Mouse (Mus musculus) macrophage (primary cell): Measurements from ENCODE around the gene Cep95. TPM values are rescaled to one million over a fixed set of nuclear protein-coding genes. Genes with fewer than 3 reads are reported as not detected.

Source experiments
- H3K27ac ChIP-seq: fragments of 350-480 bp; formaldehyde crosslinking; 2 replicates; pipeline ENCODE4 v1.9.0; 2021
- H3K36me3 ChIP-seq: fragments of 350-480 bp; formaldehyde crosslinking; 2 replicates; pipeline ENCODE4 v1.9.0; 2021; ENCODE audit errors: inconsistent target
- H3K4me3 ChIP-seq: fragments of 350-480 bp; formaldehyde crosslinking; 2 replicates; pipeline ENCODE4 v1.9.0; 2021; ENCODE audit errors: inconsistent target
- H3K79me2 ChIP-seq: fragments of 350-480 bp; formaldehyde crosslinking; 2 replicates; pipeline ENCODE4 v1.9.0; 2021; ENCODE audit errors: inconsistent target
- WGBS: methylation state at CpG from one replicate; pipeline ENCODE4 v1.1.7; 2026; ENCODE audit warnings: inconsistent platforms; ENCODE audit not compliant: missing documents; 5-methylcytosine and 5-hydroxymethylcytosine counted together
- polyA plus RNA-seq: library from polyadenylated mRNA; stranded (reverse); fragments of 250-400 nt; gene quantifications from 3 replicates; pipeline ENCODE4 v1.2.4, GENCODE M21; 2018; ENCODE audit warnings: inconsistent platforms

Cep95 gene
- polyA plus RNA-seq, 1 experiment from 2014 or later: 17.1 TPM

DNA sequence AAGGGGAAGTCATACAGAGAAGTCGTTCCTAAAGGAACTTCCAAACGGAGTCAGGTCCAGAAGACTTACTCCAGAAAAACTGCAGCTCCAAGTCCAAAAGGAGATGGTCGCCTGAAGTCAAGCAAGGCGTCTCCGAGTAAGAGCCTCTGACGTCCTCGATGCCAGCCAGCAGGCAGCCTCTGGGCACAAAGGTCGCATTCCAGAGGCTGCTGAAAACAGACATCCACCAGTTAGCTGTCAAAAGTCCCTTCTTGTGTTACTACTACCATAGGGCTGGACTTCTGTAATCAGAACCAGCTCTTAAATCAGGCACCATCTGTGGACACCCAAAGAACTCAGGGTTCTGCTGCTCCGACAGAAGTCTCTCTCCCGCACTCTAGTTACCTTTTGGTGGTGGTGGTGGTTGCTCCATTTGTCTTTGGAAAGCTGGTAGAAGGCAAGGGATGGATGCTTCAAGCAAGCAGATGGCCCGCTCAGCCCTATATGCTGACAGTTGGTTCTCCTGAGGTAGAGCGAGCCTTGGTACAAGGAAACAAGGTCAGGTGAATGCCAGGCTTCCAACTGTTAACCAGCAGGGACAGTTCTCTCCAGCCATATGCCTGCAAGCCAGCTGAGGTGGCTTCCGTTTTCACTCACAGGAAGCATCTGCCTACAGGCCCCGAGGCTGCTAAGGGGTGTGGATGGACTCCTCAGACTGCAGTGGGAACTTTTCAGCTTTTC lies 25.7 kb downstream of the Cep95 start:
- Histone ChIP-seq H3K27ac (no peak overlapping the region), H3K36me3 (peaks cover 48% of the 10 kb centered on the region; the same call in 1 of the 2 replicates)
- WGBS: 86% methylated on average over 14 of the region's 14 CpGs

DNA sequence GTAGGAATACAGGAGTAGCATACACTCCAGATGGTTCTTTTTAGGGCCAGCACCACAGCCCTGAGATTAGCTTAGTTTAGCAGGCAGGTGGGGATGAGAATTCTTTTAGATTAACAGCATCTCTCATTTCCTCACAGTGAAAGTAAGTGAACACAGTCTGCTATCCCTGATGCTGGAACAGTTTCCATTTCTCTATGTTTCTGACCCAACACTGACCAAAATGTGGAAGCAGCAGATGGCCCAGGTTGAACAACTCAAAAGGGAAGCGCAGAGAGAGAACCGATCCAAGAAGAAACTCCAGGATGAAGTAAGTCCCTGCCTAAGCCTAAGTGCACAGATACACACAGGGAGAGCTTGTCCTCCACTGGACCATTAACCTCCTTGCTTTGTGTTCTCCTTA lies 26.3 kb downstream of the Cep95 start:
- Histone ChIP-seq H3K79me2 (no peaks in the 10 kb centered on the region), H3K36me3 (peaks cover 43% of the 10 kb centered on the region; the same call in 1 of the 2 replicates), H3K27ac (no peak overlapping the region), H3K4me3 (no peak overlapping the region)
- WGBS: 87% methylated on average over 2 of the region's 2 CpGs

More for the DNA sequence above, 25.7 kb downstream of the Cep95 start:
- no peaks in the 10 kb centered on the region for H3K79me2 ChIP-seq
- no peak overlapping the region for H3K4me3 ChIP-seq

- WGBS: 97% methylated on average over 2 of the region's 2 CpGs
- H3K79me2 ChIP-seq: no peaks in the 10 kb centered on the region
- H3K27ac ChIP-seq: no peak overlapping the region
- no peak overlapping the region for H3K4me3 ChIP-seq
- peaks cover 39% of the 10 kb centered on the region; the same call in 1 of the 2 replicates for H3K36me3 ChIP-seq
These were observed 26.7 kb downstream of the Cep95 start for GRCm38 (mm10) chr11:106815761-106816160.

DNA sequence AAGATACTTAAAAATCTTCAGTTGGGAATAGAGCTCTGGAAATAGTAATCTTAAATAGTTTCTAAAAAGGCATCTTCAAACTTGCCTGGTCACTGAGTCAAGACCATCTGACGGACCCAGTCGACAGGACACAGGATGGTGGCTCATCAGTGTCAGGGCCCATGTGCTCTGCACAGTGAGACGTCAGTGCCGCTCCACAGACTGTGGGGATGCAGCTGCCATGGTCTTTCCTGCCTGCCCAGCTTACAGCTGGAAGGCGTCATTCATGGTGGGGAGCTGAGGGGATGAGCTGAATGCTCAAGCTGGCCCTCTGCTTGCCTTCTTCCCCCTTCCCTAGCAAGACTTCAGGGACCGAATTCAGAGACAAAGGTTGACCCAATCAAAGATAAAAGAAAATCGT lies 27.3 kb downstream of the Cep95 start:
- Histone ChIP-seq H3K36me3 (peaks cover 34% of the 10 kb centered on the region; the same call in 1 of the 2 replicates), H3K27ac (no peak overlapping the region), H3K79me2 (no peaks in the 10 kb centered on the region), H3K4me3 (no peak overlapping the region)
- 93% methylated on average over 7 of the region's 7 CpGs for WGBS

GRCm38 (mm10) chr11:106817156-106817555 lies 28.1 kb downstream of the Cep95 start:
- WGBS: 91% methylated on average over 3 of the region's 3 CpGs
- H3K27ac ChIP-seq: no peak overlapping the region

GRCm38 (mm10) chr11:106817808-106818207 lies 28.8 kb downstream of the Cep95 start:
- Histone ChIP-seq H3K27ac (no peak overlapping the region), H3K4me3 (no peak overlapping the region), H3K36me3 (peaks cover 20% of the 10 kb centered on the region; the same call in 1 of the 2 replicates), H3K79me2 (no peaks in the 10 kb centered on the region)
- WGBS: 94% methylated on average over 6 of the region's 6 CpGs

More at GRCm38 (mm10) chr11:106817156-106817555, 28.1 kb downstream of the Cep95 start:
- H3K36me3 ChIP-seq: peaks cover 26% of the 10 kb centered on the region; the same call in 1 of the 2 replicates
- H3K4me3 ChIP-seq: no peak overlapping the region
- H3K79me2 ChIP-seq: no peaks in the 10 kb centered on the region

DNA sequence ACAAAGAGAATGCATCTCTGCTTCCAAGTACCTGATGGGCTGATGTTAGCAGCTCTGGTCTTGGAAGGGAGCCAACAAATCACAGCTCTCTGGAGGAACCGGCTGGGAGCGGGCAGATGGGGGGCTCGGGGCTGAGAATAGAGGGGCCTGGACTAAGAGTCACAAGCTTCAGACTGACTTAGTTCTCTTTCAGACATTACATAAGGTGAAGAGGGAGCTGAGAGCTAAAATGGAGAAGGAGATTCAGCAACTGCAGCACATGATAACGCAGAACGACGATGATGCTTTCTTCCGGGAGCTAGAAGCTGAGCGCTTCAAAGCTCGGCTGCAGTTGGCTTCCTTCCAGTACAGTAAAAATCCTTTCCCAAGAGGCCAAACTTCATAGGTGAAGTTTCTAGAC lies 29.3 kb downstream of the Cep95 start:
- Histone ChIP-seq H3K79me2 (no peaks in the 10 kb centered on the region), H3K4me3 (no peak overlapping the region), H3K27ac (peak overlapping the region; percentile 93), H3K36me3 (peaks cover 20% of the 10 kb centered on the region; the same call in 1 of the 2 replicates)
- WGBS: 74% methylated on average over 9 of the region's 9 CpGs

DNA sequence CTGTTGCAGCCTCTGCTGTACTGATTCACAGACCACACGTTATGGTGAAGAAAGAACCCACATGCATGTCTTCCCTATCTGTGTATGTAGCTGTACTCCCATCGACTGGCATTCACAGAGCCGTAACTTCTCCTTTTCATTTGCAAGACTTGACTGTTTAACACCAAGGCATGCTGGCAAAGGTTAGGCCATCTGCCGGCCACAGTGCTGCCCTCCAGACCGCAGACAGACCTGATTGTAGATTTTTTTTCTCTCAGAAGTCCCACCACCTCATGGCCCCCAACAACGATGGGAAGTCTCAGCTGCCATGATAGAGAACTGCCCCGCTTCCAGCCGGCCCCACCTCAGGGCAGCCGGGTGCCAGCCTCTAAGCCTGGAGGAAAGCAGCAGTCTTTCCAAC lies 30.5 kb downstream of the Cep95 start:
- peak overlapping the region; percentile 93 for H3K27ac ChIP-seq
- WGBS: 30% methylated on average over 9 of the region's 9 CpGs
- H3K36me3 ChIP-seq: peaks cover 16% of the 10 kb centered on the region; the same call in 1 of the 2 replicates
- H3K79me2 ChIP-seq: no peaks in the 10 kb centered on the region
- no peak overlapping the region for H3K4me3 ChIP-seq

DNA sequence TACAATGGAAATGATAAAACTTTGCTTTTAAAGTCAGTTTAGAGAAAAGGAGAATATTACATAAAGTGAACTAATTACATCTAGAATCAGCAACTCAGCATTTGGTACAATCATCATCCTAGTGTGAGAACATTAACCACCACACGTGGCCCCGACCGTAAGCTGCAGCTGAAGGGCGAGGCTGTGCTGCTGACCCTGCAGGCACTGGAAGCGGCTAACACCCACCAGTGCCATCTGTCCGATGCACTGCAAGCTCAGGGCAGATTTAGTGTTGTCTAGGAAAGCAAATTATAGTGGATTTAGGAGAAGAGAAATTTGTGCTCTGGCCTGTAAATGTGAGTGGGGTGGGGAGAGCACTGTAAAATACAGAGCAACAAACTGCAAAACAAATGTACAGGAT lies 31.2 kb downstream of the Cep95 start:
- Histone ChIP-seq H3K4me3 (no peak overlapping the region), H3K36me3 (peaks cover 19% of the 10 kb centered on the region; the same call in 1 of the 2 replicates), H3K27ac (peak overlapping the region; percentile 93), H3K79me2 (no peaks in the 10 kb centered on the region)
- 81% methylated on average over 6 of the region's 6 CpGs for WGBS

- H3K27ac ChIP-seq: peak overlapping the region; percentile 93
- WGBS: 19% methylated on average over 4 of the region's 4 CpGs
- H3K36me3 ChIP-seq: peaks cover 19% of the 10 kb centered on the region; the same call in 1 of the 2 replicates
- no peak overlapping the region for H3K4me3 ChIP-seq
- no peaks in the 10 kb centered on the region for H3K79me2 ChIP-seq
These were observed 31.9 kb downstream of the Cep95 start for GRCm38 (mm10) chr11:106820972-106821371.

DNA sequence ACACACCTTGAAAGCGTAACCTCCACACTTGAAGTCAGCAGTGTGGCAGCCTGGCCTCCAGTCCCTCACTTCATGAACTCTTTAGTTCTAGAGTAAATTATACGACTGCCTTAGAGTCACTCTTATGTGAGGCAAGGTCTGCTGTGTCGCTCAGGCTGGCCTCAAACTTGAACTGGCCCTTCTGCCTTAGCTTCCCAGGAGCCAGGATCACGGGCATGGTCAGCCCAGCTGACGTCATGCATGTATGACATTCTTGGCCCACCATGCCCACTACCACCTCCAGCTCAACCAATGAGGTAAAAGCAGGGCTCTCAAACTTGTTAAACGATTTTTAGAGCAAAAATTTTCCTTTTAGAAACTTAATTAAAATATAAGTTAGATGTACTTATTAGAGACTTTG lies 32.3 kb downstream of the Cep95 start:
- 94% methylated on average over 6 of the region's 6 CpGs for WGBS
- H3K79me2 ChIP-seq: no peaks in the 10 kb centered on the region
- no peak overlapping the region for H3K4me3 ChIP-seq
- peaks cover 15% of the 10 kb centered on the region; the same call in 1 of the 2 replicates for H3K36me3 ChIP-seq
- H3K27ac ChIP-seq: peak overlapping the region; percentile 93

GRCm38 (mm10) chr11:106822491-106822890 lies 33.4 kb downstream of the Cep95 start:
- Histone ChIP-seq H3K27ac (peak overlapping the region; percentile 57; the same call in 1 of the 2 replicates), H3K79me2 (no peaks in the 10 kb centered on the region), H3K4me3 (no peak overlapping the region), H3K36me3 (peaks cover 5% of the 10 kb centered on the region; the same call in 1 of the 2 replicates)
- 92% methylated on average over 8 of the region's 8 CpGs for WGBS

GRCm38 (mm10) chr11:106822911-106823310 lies 33.9 kb downstream of the Cep95 start:
- peaks cover 6% of the 10 kb centered on the region; the same call in 1 of the 2 replicates for H3K36me3 ChIP-seq
- H3K4me3 ChIP-seq: no peak overlapping the region
- 97% methylated on average over 5 of the region's 5 CpGs for WGBS
- H3K27ac ChIP-seq: peak overlapping the region; percentile 57
- no peaks in the 10 kb centered on the region for H3K79me2 ChIP-seq

- Histone ChIP-seq H3K27ac (peak overlapping the region; percentile 57), H3K79me2 (no peaks in the 10 kb centered on the region), H3K36me3 (peaks cover 12% of the 10 kb centered on the region; the same call in 1 of the 2 replicates), H3K4me3 (no peak overlapping the region)
- 77% methylated on average over 8 of the region's 8 CpGs for WGBS
These were observed 34.7 kb downstream of the Cep95 start for GRCm38 (mm10) chr11:106823741-106824140.

DNA sequence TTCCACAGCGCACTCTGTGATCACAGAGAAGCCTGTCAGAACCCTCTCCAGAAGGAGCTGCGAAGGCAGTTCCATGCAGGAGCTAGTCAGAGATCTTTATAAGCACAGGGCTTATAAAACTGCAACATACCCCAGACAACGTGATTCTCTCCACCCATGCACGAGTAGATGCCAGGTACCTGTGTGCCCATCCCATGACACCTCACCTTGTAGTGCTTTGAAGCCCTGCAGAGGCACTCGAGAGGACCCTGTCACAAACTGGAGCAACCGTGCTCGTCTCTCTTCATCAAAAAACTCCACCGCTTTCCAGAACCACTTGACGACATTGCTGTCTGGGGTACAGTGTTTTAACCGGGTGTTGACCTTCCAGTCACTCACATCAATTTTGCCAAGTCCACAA lies 35.4 kb downstream of the Cep95 start:
- Histone ChIP-seq H3K4me3 (no peak overlapping the region), H3K79me2 (no peaks in the 10 kb centered on the region), H3K27ac (peak overlapping the region; percentile 57), H3K36me3 (peaks cover 14% of the 10 kb centered on the region; the same call in 1 of the 2 replicates)
- WGBS: 90% methylated on average over 10 of the region's 10 CpGs
